Mouse (Mus musculus) midbrain, postnatal 0 days (tissue): ENCODE data around the gene Apol6. TPM values are rescaled to one million over a fixed set of nuclear protein-coding genes. Genes with fewer than 3 reads are reported as not detected.

Experiments used
- ATAC-seq: fragments of 200-750 bp; cut with Nextera tagmentation; 2 replicates; pipeline ENCODE4 v1.8.0; 2017; ENCODE audit warnings: moderate number of reproducible peaks, mild to moderate bottlenecking, moderate TSS enrichment, moderate library complexity; ENCODE audit not compliant: low FRiP score
- DNase-seq: peaks from one replicate; pipeline ENCODE4 v3.0.0-alpha.2; 2015; ENCODE audit warnings: low spot score
- H3K27ac ChIP-seq: fragments of 300-500 bp; sonication (generic); 2 replicates; pipeline ENCODE4 v1.5.1; 2014; ENCODE audit warnings: low read depth, mild to moderate bottlenecking, low read length, mixed read lengths
- H3K27me3 ChIP-seq: fragments of 300-500 bp; sonication (generic); 2 replicates; pipeline ENCODE4 v1.6.1; 2014; ENCODE audit warnings: low read length, control low read depth, mixed read lengths; ENCODE audit not compliant: insufficient read depth
- H3K36me3 ChIP-seq: fragments of 300-500 bp; sonication (generic); 2 replicates; pipeline ENCODE4 v1.6.1; 2014; ENCODE audit warnings: low read length, control low read depth, mixed read lengths; ENCODE audit not compliant: insufficient read depth
- H3K4me1 ChIP-seq: fragments of 300-500 bp; sonication (generic); 2 replicates; pipeline ENCODE4 v1.6.1; 2014; ENCODE audit warnings: mild to moderate bottlenecking, control low read depth, antibody characterized with exemption, low read length, mixed read lengths; ENCODE audit not compliant: insufficient read depth
- H3K4me2 ChIP-seq: fragments of 300-500 bp; sonication (generic); 2 replicates; pipeline ENCODE4 v1.6.1; 2014; ENCODE audit warnings: low read depth, mild to moderate bottlenecking, low read length, mixed read lengths; ENCODE audit not compliant: poor library complexity, severe bottlenecking
- H3K4me3 ChIP-seq: fragments of 300-500 bp; sonication (generic); 2 replicates; pipeline ENCODE4 v1.5.1; 2014; ENCODE audit warnings: low read depth, mild to moderate bottlenecking, low read length, moderate library complexity
- H3K9ac ChIP-seq: fragments of 300-500 bp; sonication (generic); replicated peaks from 2 replicates; pipeline ENCODE4 v1.6.1; 2014; ENCODE audit warnings: mild to moderate bottlenecking, low read length, moderate library complexity, mixed read lengths; ENCODE audit not compliant: poor library complexity, severe bottlenecking
- H3K9me3 ChIP-seq: fragments of 300-500 bp; sonication (generic); 2 replicates; pipeline ENCODE4 v1.6.1; 2016; ENCODE audit warnings: low read length, control low read depth
- CTCF ChIP-seq: IDR thresholded peaks from 2 replicates; pipeline ENCODE4 v1.5.1; 2016; ENCODE audit warnings: antibody characterized with exemption, mild to moderate bottlenecking
- WGBS: fragments of 180-500 bp; shearing (Covaris S2); extraction: QIAGEN DNeasy Blood & Tissue Kit; methylation state at CpG from one replicate; pipeline ENCODE4 v1.1.7; 2014; 5-methylcytosine and 5-hydroxymethylcytosine counted together
- polyA plus RNA-seq: library from polyadenylated mRNA; unstranded; fragments of >200 nt; fragmentation: Nextera tagmentation; extraction: Ambion mirVana; gene quantifications from 2 replicates; pipeline ENCODE4 v1.2.1, GENCODE M21; 2015
- total RNA-seq: library from RNA; depleted of rRNA; stranded (reverse); fragments of >200 nt; gene quantifications from 2 replicates; pipeline ENCODE4 v1.2.3, GENCODE M21; 2014

The Apol6 gene
- total and polyA plus RNA-seq, 2 experiments from 2014 or later = 0.15 to 0.16 TPM

DNA sequence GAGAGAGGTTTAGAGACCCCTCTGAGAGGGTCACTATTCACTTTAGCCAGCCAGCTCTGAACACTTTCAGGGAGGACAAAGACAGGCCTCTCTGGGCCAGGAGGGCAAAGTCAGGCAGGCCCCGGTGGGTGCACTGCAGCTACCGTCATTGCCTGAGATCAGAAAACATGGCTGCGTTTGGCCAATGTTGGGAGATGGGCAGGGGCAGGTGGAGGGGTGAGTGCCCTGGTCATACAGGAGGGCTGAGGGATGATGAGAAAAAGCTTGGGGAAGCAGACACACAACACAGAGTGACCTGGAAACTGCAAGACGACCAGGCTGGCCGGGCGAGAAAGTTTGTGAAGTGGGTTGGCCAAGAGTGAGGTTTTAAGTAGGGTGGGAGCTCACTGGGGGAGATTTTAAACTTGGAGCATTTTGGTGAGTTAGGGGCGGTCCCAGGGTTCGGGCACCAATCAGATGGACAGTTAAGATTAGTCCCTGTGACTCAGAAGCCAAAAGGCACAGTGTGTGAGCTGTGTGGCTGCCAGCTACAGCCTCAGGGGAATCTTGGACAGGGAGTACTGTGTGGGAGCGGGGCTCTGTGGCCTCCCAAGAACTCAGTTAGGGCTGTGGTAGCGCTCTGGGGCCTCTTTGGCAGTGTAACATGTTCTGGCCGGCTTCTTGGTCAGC is 8.1 kb upstream of the Apol6 start:
- Histone ChIP-seq H3K27ac (peak overlapping the region; percentile 62), H3K9ac (no peak overlapping the region), H3K4me2 (no peak overlapping the region), H3K4me1 (no peaks in the 10 kb centered on the region), H3K27me3 (no peaks in the 10 kb centered on the region), H3K4me3 (no peak overlapping the region), H3K9me3 (no peaks in the 10 kb centered on the region), H3K36me3 (no peaks in the 10 kb centered on the region)
- no peak for TF ChIP-seq CTCF
- peak; percentile 64 for DNase-seq
- ATAC-seq = peak; percentile 61
- 76% methylated on average over 11 of the region's 11 CpGs for WGBS

DNA sequence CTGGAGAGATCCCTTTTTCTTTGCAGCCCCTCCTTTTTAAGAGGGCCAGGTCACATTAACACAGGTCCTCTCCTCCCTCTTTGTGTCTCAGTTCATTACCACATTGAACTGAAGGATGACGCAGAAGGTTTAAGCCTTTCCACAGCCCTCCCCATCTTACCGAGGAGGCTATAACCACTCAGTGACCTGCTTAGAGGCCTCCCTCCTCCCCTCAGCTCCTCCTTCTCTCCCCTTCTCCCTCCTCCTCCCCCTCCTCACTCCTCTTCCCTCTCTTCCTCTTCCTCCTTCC is 7.6 kb upstream of the Apol6 start:
- Histone ChIP-seq H3K9me3 (no peaks in the 10 kb centered on the region), H3K4me3 (no peak overlapping the region), H3K4me1 (no peaks in the 10 kb centered on the region), H3K27ac (peak overlapping the region; percentile 62), H3K27me3 (no peaks in the 10 kb centered on the region), H3K4me2 (no peak overlapping the region), H3K9ac (no peak overlapping the region), H3K36me3 (no peaks in the 10 kb centered on the region)
- 29% methylated on average over 2 of the region's 2 CpGs for WGBS
- no peak for TF ChIP-seq CTCF
- DNase-seq (no peak), ATAC-seq (no peak)

DNA sequence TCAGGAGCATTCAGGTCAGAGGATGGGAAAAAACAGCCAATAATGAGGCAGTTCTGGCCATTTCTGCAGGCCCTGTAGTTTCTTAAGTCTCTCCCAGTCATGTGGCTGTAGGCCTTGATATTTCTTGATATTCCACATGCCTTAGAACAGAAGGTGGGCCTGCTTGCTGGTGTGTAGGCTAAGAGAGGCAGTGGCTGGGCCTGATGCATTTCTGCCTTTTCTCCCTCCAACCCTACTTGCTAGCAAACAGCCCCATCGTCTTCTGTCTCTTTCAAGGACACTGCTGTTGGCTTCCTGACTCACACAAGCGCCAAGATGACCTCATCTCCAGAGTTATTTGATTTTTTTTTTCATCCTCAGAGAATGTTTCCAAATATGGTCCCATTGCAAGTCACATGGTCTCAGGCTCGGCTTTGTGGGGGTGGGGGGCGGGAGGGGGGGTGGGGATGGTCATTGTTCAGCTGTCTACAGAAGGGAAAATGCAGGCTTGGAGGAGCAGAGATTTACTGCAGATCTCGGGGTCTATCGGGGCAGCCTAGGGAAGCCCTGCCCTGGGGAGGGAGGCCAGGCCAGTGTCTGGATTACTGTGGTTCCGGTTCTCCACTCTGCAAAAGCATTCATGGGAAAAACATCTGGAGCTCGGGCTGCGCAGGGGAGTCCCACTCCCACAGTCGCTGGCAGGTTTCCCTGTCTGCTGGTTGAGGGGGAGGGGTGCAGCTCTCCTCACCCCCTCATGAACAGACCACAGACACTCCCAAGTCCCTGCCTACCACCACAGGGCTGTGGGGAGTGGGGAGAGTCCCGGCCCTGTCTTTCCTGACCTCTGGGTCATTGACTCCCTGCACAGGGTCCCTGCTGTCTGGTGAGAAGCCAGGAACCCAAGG is 7.0 kb upstream of the Apol6 start:
- no peaks in the 10 kb centered on the region for H3K9me3 ChIP-seq
- H3K4me3 ChIP-seq = no peak overlapping the region
- TF ChIP-seq CTCF = no peak
- DNase-seq (peak; percentile 73), ATAC-seq (peak; percentile 69)
- WGBS = 28% methylated on average over 11 of the region's 11 CpGs
- H3K4me1 ChIP-seq = no peaks in the 10 kb centered on the region
- H3K36me3 ChIP-seq = no peaks in the 10 kb centered on the region
- no peak overlapping the region for H3K4me2 ChIP-seq
- H3K27ac ChIP-seq = peak overlapping the region; percentile 62
- no peaks in the 10 kb centered on the region for H3K27me3 ChIP-seq
- no peak overlapping the region for H3K9ac ChIP-seq

DNA sequence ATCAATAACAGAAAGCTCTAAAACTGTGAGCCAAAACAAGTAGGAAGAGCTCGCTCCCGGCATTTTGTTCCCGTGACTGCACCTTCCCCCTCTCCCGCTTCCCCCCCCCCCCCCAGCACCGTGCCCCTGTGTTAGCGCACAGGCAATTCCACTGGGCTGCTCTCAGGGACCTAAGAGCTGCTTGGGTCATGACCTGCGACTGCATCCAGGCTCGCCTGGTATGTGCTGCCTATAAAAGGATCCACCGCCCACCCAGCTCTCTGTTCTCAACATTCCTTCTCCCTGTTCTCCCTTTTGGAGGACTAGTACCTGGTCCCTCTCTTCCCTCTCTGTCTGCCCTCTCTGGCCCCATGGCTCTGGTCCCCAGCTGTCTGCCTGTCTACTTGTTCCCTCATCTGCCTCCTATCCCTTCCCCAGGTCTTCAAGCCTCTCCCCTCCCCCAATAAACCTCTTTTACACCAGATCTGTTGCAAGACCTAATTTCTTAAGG is 5.3 kb upstream of the Apol6 start:
- no peak for DNase-seq
- 89% methylated on average over 6 of the region's 9 CpGs for WGBS
- Histone ChIP-seq H3K27me3 (no peaks in the 10 kb centered on the region), H3K27ac (no peak overlapping the region), H3K9me3 (no peaks in the 10 kb centered on the region), H3K4me3 (no peak overlapping the region), H3K36me3 (no peaks in the 10 kb centered on the region), H3K9ac (no peak overlapping the region), H3K4me1 (no peaks in the 10 kb centered on the region), H3K4me2 (no peak overlapping the region)
- no peak for ATAC-seq
- TF ChIP-seq CTCF = no peak

DNA sequence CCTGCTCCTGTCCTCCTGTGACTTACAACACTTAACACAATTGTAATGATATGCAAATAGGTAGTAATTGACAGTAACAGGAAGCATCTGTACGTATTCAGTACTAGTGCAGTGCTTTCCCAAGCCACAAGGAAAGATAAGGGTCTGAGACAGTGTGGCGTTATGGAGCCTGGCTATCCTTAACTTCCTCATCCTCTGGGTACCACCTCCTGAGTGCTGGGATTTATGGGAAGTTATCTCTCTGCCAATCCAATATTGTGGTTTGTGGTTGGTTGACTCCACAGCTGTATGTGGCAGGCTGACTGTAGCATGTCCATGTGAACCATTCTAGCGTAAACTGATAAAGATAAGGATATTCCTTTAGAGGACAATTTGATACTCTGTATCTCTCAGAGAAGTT is 3.7 kb upstream of the Apol6 start:
- ATAC-seq = no peak
- Histone ChIP-seq H3K4me1 (no peaks in the 10 kb centered on the region), H3K9me3 (no peaks in the 10 kb centered on the region), H3K27ac (no peak overlapping the region), H3K27me3 (no peaks in the 10 kb centered on the region), H3K4me2 (no peak overlapping the region), H3K4me3 (no peak overlapping the region), H3K9ac (no peak overlapping the region), H3K36me3 (no peaks in the 10 kb centered on the region)
- DNase-seq = no peak
- WGBS = 85% methylated on average over 3 of the region's 3 CpGs
- no peak for TF ChIP-seq CTCF

DNA sequence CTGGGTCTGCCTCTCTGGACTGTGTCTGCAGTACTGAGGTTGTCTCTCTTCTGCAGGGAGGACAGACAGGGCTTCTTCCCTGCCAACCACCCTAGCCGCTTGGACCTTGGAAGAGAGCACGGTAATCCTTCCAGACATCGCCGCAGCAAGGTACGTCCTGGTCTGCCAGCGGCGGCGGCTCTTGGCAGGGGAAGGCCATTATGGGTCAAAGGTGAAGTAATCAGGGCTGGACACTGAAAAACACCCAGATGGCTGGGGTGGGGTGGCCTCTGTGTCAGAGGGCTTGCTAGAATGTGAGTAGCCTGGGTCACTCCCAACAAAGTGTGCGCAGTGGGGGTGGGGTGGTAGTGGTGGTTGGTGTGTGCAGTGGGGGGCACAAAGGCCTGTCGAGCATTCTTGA is 1.1 kb downstream of the Apol6 start:
- Histone ChIP-seq H3K9me3 (no peaks in the 10 kb centered on the region), H3K4me1 (no peaks in the 10 kb centered on the region), H3K36me3 (no peaks in the 10 kb centered on the region), H3K4me2 (no peak overlapping the region), H3K4me3 (no peak overlapping the region), H3K9ac (no peak overlapping the region), H3K27me3 (no peaks in the 10 kb centered on the region), H3K27ac (no peak overlapping the region)
- no peak for ATAC-seq
- 84% methylated on average over 10 of the region's 10 CpGs for WGBS
- TF ChIP-seq CTCF = no peak
- DNase-seq = no peak
